Mouse (Mus musculus): Measurements from ENCODE around the gene 2310061I04Rik. TPM values are rescaled to one million over a fixed set of nuclear protein-coding genes. Genes with fewer than 3 reads are reported as not detected.
"Not testable (repeated sequence)": the region's sequence is repeated elsewhere in the genome, so short reads cannot be mapped to it uniquely, and the experiment has no call there.

The 2310061I04Rik gene
- 33.7 and 34.6 TPM in 2 replicates for polyA plus RNA-seq (2015; fragmentation: Nextera tagmentation; extraction: Ambion mirVana)

GRCm38 (mm10) chr17:35896781-35897643, at the start of gene 2310061I04Rik:
Gene 2310061I04Rik (minus strand): TSS chr17:35897431.
- Histone ChIP-seq H3K36me3 (ENCODE audit: control insufficient read depth, insufficient read depth) (peaks cover 19% of the 10 kb centered on the region), H3K9me3 (replicated peaks; ENCODE audit: control insufficient read depth, low read length) (no peaks in the 10 kb centered on the region), H3K4me1 (ENCODE audit: control insufficient read depth, insufficient read depth, low read length) (peaks cover 11% of the 10 kb centered on the region; the same call in 1 of the 2 replicates), H3K4me3 (ENCODE audit: low read length) (peak within 1 kb of the TSS; percentile 91), H3K4me2 (ENCODE audit: low read depth, low read length) (peak within 1 kb of the TSS; percentile 90), H3K27me3 (ENCODE audit: control insufficient read depth, insufficient read depth, low read length) (no peaks in the 10 kb centered on the region), H3K27ac (ENCODE audit: low read length) (peak within 1 kb of the TSS; percentile 87), H3K9ac (ENCODE audit: low read length) (peak within 1 kb of the TSS; percentile 90)
- ATAC-seq (replicated peaks; ENCODE audit: extremely low read depth, insufficient read depth, low FRiP score) = peak; percentile 96
- under 1% methylated on average over 79 of the region's 86 CpGs for WGBS

DNA sequence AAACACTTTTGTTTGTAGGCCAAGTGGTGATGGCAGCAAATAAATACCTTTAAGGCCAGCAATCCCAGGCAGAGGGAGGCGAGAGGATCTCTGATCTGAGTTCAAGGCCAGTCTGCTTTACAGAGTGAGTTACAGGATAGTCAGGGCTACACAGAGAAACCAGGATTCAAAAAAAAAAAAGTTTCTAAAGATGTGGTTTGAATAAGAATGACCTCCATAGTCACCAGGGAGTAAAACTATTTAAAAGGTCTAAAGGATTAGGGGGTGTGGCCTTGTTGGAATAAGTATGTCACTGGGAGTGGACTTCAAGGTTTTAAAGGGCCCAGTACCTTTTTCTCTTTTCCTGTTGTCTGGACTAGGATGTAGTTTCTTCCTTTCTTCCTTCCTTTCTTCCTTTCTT, 42.7 kb upstream of the 2310061I04Rik start:
- Histone ChIP-seq H3K27me3 (ENCODE audit: control insufficient read depth, insufficient read depth, low read length) (no peaks in the 10 kb centered on the region), H3K36me3 (ENCODE audit: control insufficient read depth, insufficient read depth) (no peaks in the 10 kb centered on the region), H3K4me2 (ENCODE audit: low read depth, low read length) (no peak overlapping the region), H3K27ac (ENCODE audit: low read length) (no peak overlapping the region), H3K4me1 (ENCODE audit: control insufficient read depth, insufficient read depth, low read length) (no peaks in the 10 kb centered on the region), H3K9ac (ENCODE audit: low read length) (no peak overlapping the region), H3K4me3 (ENCODE audit: low read length) (no peak overlapping the region), H3K9me3 (replicated peaks; ENCODE audit: control insufficient read depth, low read length) (0 out of 2 replicates have a peak, but pooled peaks cover 2% of the 10 kb centered on the region)
- 59% methylated on average over 1 of the region's 1 CpGs for WGBS
- no peak for ATAC-seq (replicated peaks; ENCODE audit: extremely low read depth, insufficient read depth, low FRiP score)

DNA sequence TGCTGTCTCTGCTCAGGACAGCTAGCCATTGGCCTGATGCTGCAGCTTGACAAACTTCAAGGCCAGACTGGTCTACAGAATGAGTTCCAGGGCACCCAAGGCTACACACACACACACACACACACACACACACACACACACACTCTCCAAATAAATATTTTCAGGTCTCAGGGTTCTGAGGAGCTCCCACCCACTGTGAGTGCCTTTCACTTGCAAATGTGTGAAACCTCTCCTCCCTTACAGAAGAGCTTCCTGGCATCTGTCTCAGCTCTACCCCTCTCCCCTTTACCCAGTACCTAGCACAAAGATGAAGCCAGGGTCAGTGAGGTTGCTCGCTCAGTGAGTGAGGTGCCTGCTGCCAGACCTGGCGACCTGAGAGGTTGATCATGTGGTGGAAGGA, 41.9 kb upstream of the 2310061I04Rik start:
- Histone ChIP-seq H3K36me3 (ENCODE audit: control insufficient read depth, insufficient read depth) (no peaks in the 10 kb centered on the region), H3K4me1 (ENCODE audit: control insufficient read depth, insufficient read depth, low read length) (no peaks in the 10 kb centered on the region), H3K4me3 (ENCODE audit: low read length) (no peak overlapping the region), H3K4me2 (ENCODE audit: low read depth, low read length) (no peak overlapping the region), H3K27me3 (ENCODE audit: control insufficient read depth, insufficient read depth, low read length) (no peaks in the 10 kb centered on the region), H3K27ac (ENCODE audit: low read length) (no peak overlapping the region), H3K9me3 (replicated peaks; ENCODE audit: control insufficient read depth, low read length) (0 out of 2 replicates have a peak, but pooled peaks cover 2% of the 10 kb centered on the region), H3K9ac (ENCODE audit: low read length) (no peak overlapping the region)
- no peak for ATAC-seq (replicated peaks; ENCODE audit: extremely low read depth, insufficient read depth, low FRiP score)
- 36% methylated on average over 2 of the region's 2 CpGs for WGBS

DNA sequence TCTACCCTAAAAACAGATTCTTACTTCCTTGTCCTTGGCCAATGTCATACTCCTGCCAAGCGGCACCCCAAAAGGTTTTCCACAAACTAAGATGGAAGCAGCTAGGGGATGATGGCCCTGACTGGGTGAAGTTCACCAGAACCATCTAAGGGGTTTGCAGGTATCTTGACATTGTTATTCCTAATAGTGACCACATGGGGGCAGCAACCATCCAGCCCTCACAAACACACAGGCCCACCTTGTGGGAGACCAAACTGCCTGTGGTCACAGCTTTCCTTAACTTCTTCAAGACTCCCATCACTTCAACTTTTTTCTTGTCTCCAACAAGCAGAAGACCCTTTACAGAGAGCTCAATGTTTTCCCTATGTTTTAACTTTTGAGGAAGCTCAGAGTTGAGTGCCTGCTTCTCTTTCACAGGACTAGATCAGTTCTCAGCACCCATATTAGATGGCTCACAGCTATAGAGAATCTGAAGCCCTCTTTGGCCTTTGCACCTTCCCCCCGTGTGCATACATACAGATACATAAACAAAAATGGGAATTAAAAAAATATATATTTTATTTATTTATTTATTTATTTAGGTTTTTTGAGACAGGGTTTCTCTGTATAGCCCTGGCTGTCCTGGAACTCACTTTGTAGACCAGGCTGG, 40.6 kb upstream of the 2310061I04Rik start:
- Histone ChIP-seq H3K36me3 (ENCODE audit: control insufficient read depth, insufficient read depth) (no peaks in the 10 kb centered on the region), H3K4me2 (ENCODE audit: low read depth, low read length) (no peak overlapping the region), H3K9ac (ENCODE audit: low read length) (no peak overlapping the region), H3K4me1 (ENCODE audit: control insufficient read depth, insufficient read depth, low read length) (no peaks in the 10 kb centered on the region), H3K27ac (ENCODE audit: low read length) (no peak overlapping the region), H3K4me3 (ENCODE audit: low read length) (no peak overlapping the region), H3K9me3 (replicated peaks; ENCODE audit: control insufficient read depth, low read length) (0 out of 2 replicates have a peak, but pooled peaks cover 2% of the 10 kb centered on the region), H3K27me3 (ENCODE audit: control insufficient read depth, insufficient read depth, low read length) (no peaks in the 10 kb centered on the region)
- WGBS = 36% methylated on average over 2 of the region's 2 CpGs
- peak; percentile 49; the same call in 1 of the 2 replicates for ATAC-seq (replicated peaks; ENCODE audit: extremely low read depth, insufficient read depth, low FRiP score)

DNA sequence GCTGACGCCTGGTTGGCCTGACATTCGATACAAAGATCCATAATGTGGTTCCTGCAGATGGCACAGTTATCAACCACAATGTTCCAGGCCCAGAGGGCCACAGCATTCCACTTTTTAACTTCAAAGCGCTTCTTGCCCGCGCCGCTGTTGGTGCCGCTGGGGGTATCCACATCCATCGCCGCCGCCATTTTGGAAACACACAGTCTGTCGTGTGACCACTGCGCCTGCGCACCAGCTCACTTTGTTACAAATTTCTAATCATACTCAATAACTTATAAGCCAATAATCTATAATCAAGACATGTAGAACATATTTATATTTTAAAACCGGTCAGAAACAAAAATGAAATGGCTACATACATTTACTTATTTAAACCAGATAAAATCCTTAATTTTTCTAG, 38.5 kb upstream of the 2310061I04Rik start:
- not testable (repeated sequence) for ATAC-seq (replicated peaks; ENCODE audit: extremely low read depth, insufficient read depth, low FRiP score); H3K27ac ChIP-seq (ENCODE audit: low read length); H3K4me2 ChIP-seq (ENCODE audit: low read depth, low read length); H3K9me3 ChIP-seq (replicated peaks; ENCODE audit: control insufficient read depth, low read length); H3K36me3 ChIP-seq (ENCODE audit: control insufficient read depth, insufficient read depth); H3K27me3 ChIP-seq (ENCODE audit: control insufficient read depth, insufficient read depth, low read length); H3K4me1 ChIP-seq (ENCODE audit: control insufficient read depth, insufficient read depth, low read length); H3K9ac ChIP-seq (ENCODE audit: low read length); H3K4me3 ChIP-seq (ENCODE audit: low read length)
- WGBS = 80% methylated on average over 14 of the region's 14 CpGs

DNA sequence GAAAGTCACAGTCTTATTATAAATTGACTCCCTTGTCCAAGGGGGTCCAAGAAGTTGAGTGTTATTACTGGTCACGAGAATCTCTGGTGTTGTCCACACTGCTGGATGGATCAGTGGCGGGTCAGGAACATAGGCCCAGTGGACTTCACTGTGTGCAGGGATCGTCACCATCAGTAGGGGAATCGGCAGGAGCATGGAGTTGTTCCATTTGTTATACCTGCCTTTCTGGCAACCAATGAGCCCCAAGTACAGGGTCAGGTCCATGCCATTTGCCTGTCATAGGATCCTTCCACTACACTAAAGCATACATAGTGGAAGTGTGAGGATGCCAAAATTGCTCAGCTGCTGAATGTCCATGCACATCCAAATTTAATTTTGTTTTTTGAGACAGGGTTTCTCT, 35.4 kb upstream of the 2310061I04Rik start:
- WGBS = 86% methylated on average over 4 of the region's 4 CpGs
- peaks cover 31% of the 10 kb centered on the region for H3K36me3 ChIP-seq (ENCODE audit: control insufficient read depth, insufficient read depth)

GRCm38 (mm10) chr17:35930627-35931026, 33.4 kb upstream of the 2310061I04Rik start:
- ATAC-seq (replicated peaks; ENCODE audit: extremely low read depth, insufficient read depth, low FRiP score) = no peak
- no peaks in the 10 kb centered on the region for H3K4me1 ChIP-seq (ENCODE audit: control insufficient read depth, insufficient read depth, low read length)
- no peak overlapping the region for H3K9ac ChIP-seq (ENCODE audit: low read length)
- peaks cover 47% of the 10 kb centered on the region for H3K36me3 ChIP-seq (ENCODE audit: control insufficient read depth, insufficient read depth)
- H3K4me2 ChIP-seq (ENCODE audit: low read depth, low read length) = no peak overlapping the region
- H3K4me3 ChIP-seq (ENCODE audit: low read length) = no peak overlapping the region
- WGBS = 95% methylated on average over 12 of the region's 12 CpGs
- H3K27me3 ChIP-seq (ENCODE audit: control insufficient read depth, insufficient read depth, low read length) = no peaks in the 10 kb centered on the region
- no peak overlapping the region for H3K27ac ChIP-seq (ENCODE audit: low read length)
- H3K9me3 ChIP-seq (replicated peaks; ENCODE audit: control insufficient read depth, low read length) = no peaks in the 10 kb centered on the region

More for the DNA sequence above, 35.4 kb upstream of the 2310061I04Rik start:
- Histone ChIP-seq H3K9ac (ENCODE audit: low read length) (no peak overlapping the region), H3K4me3 (ENCODE audit: low read length) (no peak overlapping the region), H3K9me3 (replicated peaks; ENCODE audit: control insufficient read depth, low read length) (no peaks in the 10 kb centered on the region), H3K27ac (ENCODE audit: low read length) (no peak overlapping the region), H3K27me3 (ENCODE audit: control insufficient read depth, insufficient read depth, low read length) (no peaks in the 10 kb centered on the region), H3K4me1 (ENCODE audit: control insufficient read depth, insufficient read depth, low read length) (no peaks in the 10 kb centered on the region), H3K4me2 (ENCODE audit: low read depth, low read length) (no peak overlapping the region)
- ATAC-seq (replicated peaks; ENCODE audit: extremely low read depth, insufficient read depth, low FRiP score) = no peak

- Histone ChIP-seq H3K4me1 (ENCODE audit: control insufficient read depth, insufficient read depth, low read length) (no peaks in the 10 kb centered on the region), H3K4me3 (ENCODE audit: low read length) (no peak overlapping the region), H3K9ac (ENCODE audit: low read length) (no peak overlapping the region), H3K27ac (ENCODE audit: low read length) (no peak overlapping the region), H3K36me3 (ENCODE audit: control insufficient read depth, insufficient read depth) (peaks cover 54% of the 10 kb centered on the region), H3K27me3 (ENCODE audit: control insufficient read depth, insufficient read depth, low read length) (no peaks in the 10 kb centered on the region), H3K9me3 (replicated peaks; ENCODE audit: control insufficient read depth, low read length) (no peaks in the 10 kb centered on the region), H3K4me2 (ENCODE audit: low read depth, low read length) (no peak overlapping the region)
- WGBS = 98% methylated on average over 2 of the region's 2 CpGs
- no peak for ATAC-seq (replicated peaks; ENCODE audit: extremely low read depth, insufficient read depth, low FRiP score)
Measured at GRCm38 (mm10) chr17:35929534-35929933, 32.3 kb upstream of the 2310061I04Rik start.

GRCm38 (mm10) chr17:35927471-35927870, 30.2 kb upstream of the 2310061I04Rik start:
- Histone ChIP-seq H3K27ac (ENCODE audit: low read length) (no peak overlapping the region), H3K4me3 (ENCODE audit: low read length) (no peak overlapping the region), H3K4me1 (ENCODE audit: control insufficient read depth, insufficient read depth, low read length) (no peaks in the 10 kb centered on the region), H3K9ac (ENCODE audit: low read length) (no peak overlapping the region), H3K4me2 (ENCODE audit: low read depth, low read length) (no peak overlapping the region), H3K36me3 (ENCODE audit: control insufficient read depth, insufficient read depth) (peaks cover 65% of the 10 kb centered on the region), H3K9me3 (replicated peaks; ENCODE audit: control insufficient read depth, low read length) (no peaks in the 10 kb centered on the region), H3K27me3 (ENCODE audit: control insufficient read depth, insufficient read depth, low read length) (no peaks in the 10 kb centered on the region)
- 15% methylated on average over 1 of the region's 1 CpGs for WGBS
- ATAC-seq (replicated peaks; ENCODE audit: extremely low read depth, insufficient read depth, low FRiP score) = no peak
